Mouse (Mus musculus): ENCODE measurements at regions not wholly inside any gene's neighbourhood (a gene's known extent, or its start where the extent isn't known, plus 50 kb on each side); places are given as distances from the start of the nearest gene placed in this dataset.

GRCm38 (mm10) chr3:34168087-34168486 lies 87.0 kb upstream of the Dnajc19 start:
- H3K27me3 ChIP-seq (ENCODE audit: insufficient read depth, poor library complexity, severe bottlenecking): no peaks in the 10 kb centered on the region
- DNase-seq (ENCODE audit: low spot score): no peak
- no peak overlapping the region for H3K4me3 ChIP-seq
- 91% methylated on average over 1 of the region's 1 CpGs for WGBS
- H3K27ac ChIP-seq: no peak overlapping the region
- no peaks in the 10 kb centered on the region for H3K9me3 ChIP-seq
- no peaks in the 10 kb centered on the region for H3K36me3 ChIP-seq
- peaks cover 6% of the 10 kb centered on the region; the same call in 1 of the 2 replicates for H3K4me1 ChIP-seq (replicated peaks)

- Histone ChIP-seq H3K4me3 (no peak overlapping the region), H3K36me3 (no peaks in the 10 kb centered on the region), H3K4me1 (replicated peaks) (no peaks in the 10 kb centered on the region), H3K27me3 (ENCODE audit: insufficient read depth, poor library complexity, severe bottlenecking) (no peaks in the 10 kb centered on the region), H3K27ac (no peak overlapping the region), H3K9me3 (no peaks in the 10 kb centered on the region)
- 51% methylated on average over 2 of the region's 2 CpGs for WGBS
- DNase-seq (ENCODE audit: low spot score): no peak
Measured at GRCm38 (mm10) chr3:34150036-34150435, 68.9 kb upstream of the Dnajc19 start.

GRCm38 (mm10) chr3:34143652-34144051 lies 62.5 kb upstream of the Dnajc19 start:
- 81% methylated on average over 2 of the region's 2 CpGs for whole genome bisulfite sequencing
- Histone ChIP-seq H3K4me1 (replicated peaks) (no peaks in the 10 kb centered on the region), H3K27ac (no peak overlapping the region), H3K4me3 (no peak overlapping the region), H3K36me3 (no peaks in the 10 kb centered on the region), H3K9me3 (no peaks in the 10 kb centered on the region), H3K27me3 (ENCODE audit: insufficient read depth, poor library complexity, severe bottlenecking) (no peaks in the 10 kb centered on the region)
- no peak for DNase-seq (ENCODE audit: low spot score)

GRCm38 (mm10) chr3:34139227-34139626 lies 58.1 kb upstream of the Dnajc19 start:
- Histone ChIP-seq H3K4me1 (replicated peaks) (no peaks in the 10 kb centered on the region), H3K9me3 (no peaks in the 10 kb centered on the region), H3K27me3 (ENCODE audit: insufficient read depth, poor library complexity, severe bottlenecking) (no peaks in the 10 kb centered on the region), H3K27ac (no peak overlapping the region), H3K4me3 (no peak overlapping the region), H3K36me3 (no peaks in the 10 kb centered on the region)
- 80% methylated on average over 9 of the region's 9 CpGs for WGBS
- DNase-seq (ENCODE audit: low spot score): no peak

- H3K27me3 ChIP-seq (ENCODE audit: insufficient read depth, poor library complexity, severe bottlenecking): no peaks in the 10 kb centered on the region
- no peaks in the 10 kb centered on the region for H3K4me1 ChIP-seq (replicated peaks)
- no peak overlapping the region for H3K27ac ChIP-seq
- no peaks in the 10 kb centered on the region for H3K36me3 ChIP-seq
- 86% methylated on average over 7 of the region's 7 CpGs for WGBS
- no peaks in the 10 kb centered on the region for H3K9me3 ChIP-seq
- H3K4me3 ChIP-seq: no peak overlapping the region
- DNase-seq (ENCODE audit: low spot score): no peak
Measured at GRCm38 (mm10) chr3:34137984-34138383, 56.9 kb upstream of the Dnajc19 start.

- Histone ChIP-seq H3K36me3 (no peaks in the 10 kb centered on the region), H3K27me3 (ENCODE audit: insufficient read depth, poor library complexity, severe bottlenecking) (no peaks in the 10 kb centered on the region), H3K9me3 (no peaks in the 10 kb centered on the region), H3K27ac (no peak overlapping the region), H3K4me3 (no peak overlapping the region), H3K4me1 (replicated peaks) (no peaks in the 10 kb centered on the region)
- 93% methylated on average over 2 of the region's 2 CpGs for WGBS
- DNase-seq (ENCODE audit: low spot score): no peak
Measured at GRCm38 (mm10) chr3:34136385-34136784, 55.3 kb upstream of the Dnajc19 start.

Data from hindbrain, embryonic 10.5 days (tissue).